Mouse (Mus musculus) lung, adult 2 months (tissue): ENCODE results near the gene Cdk7.

ENCODE experiments used
- CTCF ChIP-seq: fragments of 200-500 bp; IDR thresholded peaks from 2 replicates; pipeline ENCODE4 v1.5.1; 2011; ENCODE audit warnings: mild to moderate bottlenecking, low read length, control low read depth; ENCODE audit not compliant: insufficient read depth
- POLR2A ChIP-seq: fragments of 200-500 bp; IDR thresholded peaks from 2 replicates; pipeline ENCODE4 v1.6.1; 2011; ENCODE audit warnings: low read depth, mild to moderate bottlenecking, control low read depth, low read length, borderline replicate concordance; ENCODE audit errors: extremely low read depth

DNA sequence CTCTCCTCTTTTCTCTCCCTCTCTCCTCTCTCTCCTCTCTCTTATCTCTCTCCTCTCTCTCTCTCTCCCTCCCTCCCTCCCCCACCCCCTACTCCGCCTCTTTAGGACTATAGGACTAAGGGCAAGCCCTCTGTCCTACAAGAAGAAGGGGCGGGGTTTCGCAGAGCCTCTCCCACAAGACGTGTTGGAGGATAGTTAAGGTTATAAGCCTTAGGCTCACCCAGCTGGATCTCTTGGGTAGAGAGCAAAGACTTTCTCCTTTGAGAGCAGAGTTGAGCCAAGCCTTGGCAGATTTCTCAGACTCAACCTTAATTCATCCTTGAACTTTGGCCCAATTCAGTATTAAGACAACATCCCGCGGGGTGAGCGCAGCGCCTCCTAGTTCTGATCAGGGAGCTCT lies 17.9 kb upstream of the Cdk7 start:
- TF ChIP-seq CTCF (no peak), POLR2A (no peak)
